Mouse (Mus musculus): ENCODE results near the gene Btbd35f24. TPM values are rescaled to one million over a fixed set of nuclear protein-coding genes. Genes with fewer than 3 reads are reported as not detected.
"Not testable (repeated sequence)": the region's sequence is repeated elsewhere in the genome, so short reads cannot be mapped to it uniquely, and the experiment has no call there.

Btbd35f24 gene
- not detected in 2 replicates for polyA plus RNA-seq (2016; fragmentation: Nextera tagmentation; extraction: Ambion mirVana)

GRCm38 (mm10) chrX:3195727-3196126, at the start of gene Btbd35f24:
Btbd35f24 (minus strand) TSS chrX:3195827.
- 71% methylated on average over 1 of the region's 2 CpGs for WGBS
- DNase-seq (ENCODE audit: low spot score); H3K27me3 ChIP-seq (ENCODE audit: low read depth, poor library complexity, severe bottlenecking); H3K36me3 ChIP-seq; H3K4me1 ChIP-seq; H3K27ac ChIP-seq (replicated peaks); H3K4me3 ChIP-seq; H3K9me3 ChIP-seq (replicated peaks): not testable (repeated sequence)

Other genes starting within 250 kb of the Btbd35f24 start
- gene Btbd35f23, start 119.0 kb downstream of the Btbd35f24 start, polyA plus RNA-seq (2016; fragmentation: Nextera tagmentation; extraction: Ambion mirVana): not detected in 2 replicates
- not detected in 2 replicates for gene Btbd35f11, start 247.9 kb upstream of the Btbd35f24 start, polyA plus RNA-seq (2016; fragmentation: Nextera tagmentation; extraction: Ambion mirVana)